Mouse (Mus musculus) spleen, adult 2 months (tissue): ENCODE results near the gene Sorbs1.

Experiments used
- CTCF ChIP-seq: fragments of 200-500 bp; IDR thresholded peaks from 2 replicates; pipeline ENCODE4 v1.5.1; 2011; ENCODE audit warnings: mild to moderate bottlenecking, inconsistent platforms; ENCODE audit not compliant: insufficient read depth, insufficient read length, insufficient replicate concordance; ENCODE audit errors: extremely low read depth
- POLR2A ChIP-seq: fragments of 200-500 bp; IDR thresholded peaks from 2 replicates; pipeline ENCODE4 v1.6.1; 2011; ENCODE audit warnings: low read depth, low read length, inconsistent platforms

- TF ChIP-seq CTCF (no peak), POLR2A (no peak)
These were observed 52.6 kb downstream of the Sorbs1 start for GRCm38 (mm10) chr19:40460854-40461490.
